Mouse (Mus musculus): ENCODE data around the gene Pou2f2. TPM values are rescaled to one million over a fixed set of nuclear protein-coding genes. Genes with fewer than 3 reads are reported as not detected.
A peak's percentile ranks its signal among the peaks of the same experiment; 100 is the strongest.

Pou2f2 gene
- total RNA-seq, 2 experiments from 2014 or later = 1.6 to 4.2 TPM

GRCm38 (mm10) chr7:25112178-25112955 lies 67.2 kb downstream of the Pou2f2 start:
- ATAC-seq (replicated peaks; ENCODE audit: low FRiP score, poor library complexity, severe bottlenecking) = no peak

DNA sequence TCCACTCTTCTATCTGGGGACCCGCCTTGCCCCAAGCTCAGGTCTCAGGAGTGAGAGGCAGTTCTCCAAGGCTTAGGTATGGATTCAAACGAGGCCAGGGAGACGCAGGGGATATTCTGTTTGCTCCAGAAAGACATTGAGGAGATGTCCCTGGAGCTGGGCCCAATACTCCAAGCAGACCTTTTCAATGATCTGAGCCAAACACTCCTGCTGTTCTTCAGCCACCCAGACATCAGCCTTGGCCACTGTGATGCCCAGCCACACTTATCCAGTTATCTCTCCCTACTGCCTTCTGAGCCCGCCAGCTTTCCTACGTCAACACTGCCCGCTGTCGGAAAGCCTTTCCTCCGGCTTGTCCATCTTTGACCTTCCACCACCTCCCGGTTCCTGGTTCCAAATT lies 69.2 kb downstream of the Pou2f2 start:
- no peak for ATAC-seq (replicated peaks; ENCODE audit: low FRiP score, poor library complexity, severe bottlenecking)

- no peak for ATAC-seq (replicated peaks; ENCODE audit: low FRiP score, poor library complexity, severe bottlenecking)
Observed at GRCm38 (mm10) chr7:25109355-25109754, 70.2 kb downstream of the Pou2f2 start.

DNA sequence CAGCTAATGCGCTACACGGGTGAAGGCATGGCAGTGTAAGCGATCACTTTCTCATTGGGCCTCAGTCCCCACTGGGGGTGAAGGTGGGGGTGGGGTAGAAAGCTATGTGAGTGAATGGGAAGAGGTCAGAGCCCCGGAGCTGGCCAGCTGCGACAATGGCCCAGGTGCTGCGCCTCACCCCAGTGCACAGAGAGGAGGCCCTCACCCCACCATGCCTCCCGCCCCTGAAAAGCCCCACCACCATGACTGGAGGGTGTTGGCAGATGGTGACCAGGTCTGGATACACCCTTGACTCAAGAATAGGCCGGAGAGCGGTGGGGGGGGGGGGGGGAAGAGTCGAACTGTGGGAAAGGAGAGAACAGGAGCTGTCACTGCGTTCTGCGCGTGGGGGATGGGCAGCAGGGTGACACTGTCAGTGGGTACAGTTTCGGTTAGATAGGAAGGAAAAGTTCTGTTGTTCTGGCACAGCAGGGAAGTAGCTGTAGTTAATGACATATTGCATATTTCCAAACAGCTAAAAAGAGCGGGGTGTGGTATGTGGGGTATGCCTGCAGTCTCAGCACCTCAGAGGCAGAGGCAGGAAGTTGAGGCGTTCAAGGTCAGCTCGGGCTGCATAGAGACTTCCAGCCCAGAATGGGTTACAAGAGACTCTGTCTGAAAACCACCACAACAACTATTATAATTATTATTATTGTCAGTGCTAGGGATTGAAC lies 72.6 kb downstream of the Pou2f2 start:
- ATAC-seq (replicated peaks; ENCODE audit: low FRiP score, poor library complexity, severe bottlenecking) = no peak

GRCm38 (mm10) chr7:25105411-25106160 lies 73.9 kb downstream of the Pou2f2 start:
- ATAC-seq (replicated peaks; ENCODE audit: low FRiP score, poor library complexity, severe bottlenecking) = peak; percentile 60; the same call in 1 of the 2 replicates

DNA sequence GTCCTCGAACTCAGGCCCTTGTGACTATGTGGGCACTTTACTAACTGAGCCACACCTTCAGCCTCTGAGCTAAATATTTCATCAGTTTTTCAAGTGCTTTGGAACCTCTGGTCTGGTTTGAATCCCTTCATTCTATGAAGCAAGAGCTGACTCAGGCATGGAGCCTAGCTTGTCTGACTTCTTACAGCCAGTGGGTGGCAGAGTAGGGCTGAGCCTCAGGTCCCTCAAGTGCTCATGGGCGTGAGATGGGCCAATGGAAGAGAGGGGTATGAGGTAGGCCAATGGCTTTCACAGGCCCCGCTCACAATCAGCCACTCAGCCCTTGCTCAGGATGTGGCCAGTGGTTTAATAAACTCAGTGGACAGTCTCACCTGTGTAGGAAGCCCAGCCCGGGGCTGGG lies 79.9 kb downstream of the Pou2f2 start:
- ATAC-seq (replicated peaks; ENCODE audit: low FRiP score, poor library complexity, severe bottlenecking) = no peak

DNA sequence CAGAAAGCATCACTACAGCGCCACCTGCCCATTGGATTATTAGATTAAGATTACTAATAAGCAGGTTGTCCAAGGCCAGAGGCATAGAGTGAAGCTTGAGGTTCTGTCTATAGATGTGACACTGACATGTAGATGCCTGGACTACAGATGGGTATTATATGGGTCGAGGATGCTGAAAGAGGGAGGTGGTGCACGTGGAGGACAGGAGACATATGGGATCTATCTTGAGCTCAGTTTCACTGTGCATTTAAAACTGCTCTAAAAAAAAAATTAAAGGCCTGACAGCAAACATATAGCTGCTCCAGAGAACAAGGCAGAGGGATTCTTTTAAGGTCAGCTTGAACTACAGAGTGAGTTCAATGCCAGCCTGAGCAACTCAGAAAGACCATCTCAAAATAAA lies 81.4 kb downstream of the Pou2f2 start:
- ATAC-seq (replicated peaks; ENCODE audit: low FRiP score, poor library complexity, severe bottlenecking) = no peak

DNA sequence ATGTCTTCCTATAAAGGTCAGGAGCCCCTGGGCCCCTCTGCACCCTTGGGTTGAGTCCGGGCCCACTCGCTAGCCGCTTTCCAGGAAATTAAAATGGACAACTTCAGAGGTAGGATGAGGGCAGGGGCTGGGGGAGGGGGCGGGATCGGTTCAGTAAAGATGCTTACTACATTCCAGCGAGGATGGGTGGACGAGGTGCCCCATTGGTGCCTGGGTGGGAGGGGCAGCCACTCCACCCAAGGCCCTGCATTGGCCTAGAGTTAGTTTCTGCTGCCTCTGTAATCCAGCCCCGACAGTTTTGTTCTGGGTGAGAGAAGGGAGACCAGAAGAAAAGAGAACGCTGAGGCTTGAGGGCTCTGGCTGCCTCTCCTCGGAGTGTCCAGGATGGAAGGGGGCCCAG lies 89.7 kb downstream of the Pou2f2 start:
- no peak for ATAC-seq (replicated peaks; ENCODE audit: low FRiP score, poor library complexity, severe bottlenecking)

DNA sequence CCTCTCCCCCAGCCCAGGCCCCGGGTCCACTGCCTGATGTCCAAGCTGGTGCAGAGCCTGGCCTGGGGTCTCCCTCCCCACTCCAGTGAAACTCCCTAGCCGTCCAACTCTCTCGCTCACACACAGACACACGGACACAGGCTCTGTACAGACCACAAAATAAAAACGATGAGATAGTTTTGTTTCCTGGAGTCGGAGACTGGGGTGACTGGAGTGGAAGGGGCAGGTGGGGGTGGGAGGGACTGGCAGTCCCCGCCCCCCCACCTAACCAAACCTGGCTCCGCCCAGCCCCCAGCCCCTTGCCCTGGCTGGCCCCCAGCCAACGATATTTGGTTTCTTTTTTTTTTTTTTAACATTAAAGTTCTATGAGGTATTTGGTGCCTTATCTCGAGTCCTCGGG lies 90.6 kb downstream of the Pou2f2 start:
- ATAC-seq (replicated peaks; ENCODE audit: low FRiP score, poor library complexity, severe bottlenecking) = no peak

DNA sequence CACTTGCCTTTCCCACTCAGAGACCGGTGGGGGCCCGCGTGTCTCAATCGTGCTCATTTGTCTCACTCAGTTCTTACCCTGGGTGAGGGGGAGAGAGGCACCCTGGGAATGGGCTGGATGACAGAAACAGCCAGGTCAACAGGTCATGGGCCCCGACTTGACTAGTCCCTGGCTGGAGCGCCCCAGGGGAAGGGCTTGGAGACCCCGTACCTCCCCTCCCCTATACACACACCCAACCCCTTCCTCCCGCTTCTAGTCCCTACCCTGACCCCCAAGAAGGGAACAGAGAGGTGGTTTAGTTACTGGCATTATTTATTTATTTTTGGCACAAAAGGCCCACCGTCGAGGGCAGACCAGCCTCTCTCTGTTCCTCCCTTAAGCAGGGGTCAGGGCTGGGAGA lies 91.0 kb downstream of the Pou2f2 start:
- ATAC-seq (replicated peaks; ENCODE audit: low FRiP score, poor library complexity, severe bottlenecking) = no peak

DNA sequence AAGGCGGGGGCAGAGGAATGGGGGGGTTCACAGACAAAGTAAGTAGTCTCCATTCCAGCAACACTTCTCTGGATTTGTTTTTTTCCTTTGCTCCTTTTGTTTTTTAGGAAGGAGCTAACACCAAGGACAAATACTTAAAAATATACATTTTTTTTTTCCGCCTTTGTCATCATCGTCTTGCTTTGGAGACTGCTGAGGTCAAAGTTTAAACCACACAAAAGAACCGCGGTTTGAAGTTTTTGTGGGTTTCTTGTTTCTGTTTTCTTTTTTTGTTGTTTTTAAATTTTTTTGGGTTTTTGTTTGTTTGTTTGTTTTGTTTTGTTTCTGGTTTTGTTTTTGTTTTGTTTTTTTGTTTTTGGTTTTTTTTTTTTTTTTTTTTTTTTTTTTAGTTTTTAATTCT lies 91.6 kb downstream of the Pou2f2 start:
- no peak for ATAC-seq (replicated peaks; ENCODE audit: low FRiP score, poor library complexity, severe bottlenecking)

- no peak for ATAC-seq (replicated peaks; ENCODE audit: low FRiP score, poor library complexity, severe bottlenecking)
Observed at GRCm38 (mm10) chr7:25087256-25087912, 92.1 kb downstream of the Pou2f2 start.

DNA sequence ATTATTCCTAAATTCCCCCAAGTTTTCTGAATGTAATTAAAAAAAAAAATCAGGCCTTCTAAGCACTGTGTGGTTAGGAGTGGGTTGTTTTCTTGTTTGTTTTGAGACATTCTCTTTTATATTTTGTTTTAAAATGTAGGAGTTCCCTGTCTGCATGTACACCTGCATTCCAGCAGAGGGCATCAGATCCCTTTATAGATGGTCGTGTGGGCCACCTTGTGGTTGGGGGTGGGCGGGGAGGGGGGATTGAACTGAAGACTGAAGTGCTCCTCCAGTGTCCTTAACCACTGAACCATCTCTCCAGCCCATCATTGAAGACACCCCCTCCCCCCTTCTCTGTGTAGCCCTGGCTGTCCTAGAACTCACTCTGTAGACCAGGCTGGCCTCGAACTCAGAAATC lies 92.9 kb downstream of the Pou2f2 start:
- ATAC-seq (replicated peaks; ENCODE audit: low FRiP score, poor library complexity, severe bottlenecking) = no peak

GRCm38 (mm10) chr7:25084621-25085020 lies 94.9 kb downstream of the Pou2f2 start:
- no peak for ATAC-seq (replicated peaks; ENCODE audit: low FRiP score, poor library complexity, severe bottlenecking)

- no peak for ATAC-seq (replicated peaks; ENCODE audit: low FRiP score, poor library complexity, severe bottlenecking)
Observed at GRCm38 (mm10) chr7:25082510-25082909, 97.0 kb downstream of the Pou2f2 start.

GRCm38 (mm10) chr7:25080431-25080830 lies 99.1 kb downstream of the Pou2f2 start:
- ATAC-seq (replicated peaks; ENCODE audit: low FRiP score, poor library complexity, severe bottlenecking) = no peak

DNA sequence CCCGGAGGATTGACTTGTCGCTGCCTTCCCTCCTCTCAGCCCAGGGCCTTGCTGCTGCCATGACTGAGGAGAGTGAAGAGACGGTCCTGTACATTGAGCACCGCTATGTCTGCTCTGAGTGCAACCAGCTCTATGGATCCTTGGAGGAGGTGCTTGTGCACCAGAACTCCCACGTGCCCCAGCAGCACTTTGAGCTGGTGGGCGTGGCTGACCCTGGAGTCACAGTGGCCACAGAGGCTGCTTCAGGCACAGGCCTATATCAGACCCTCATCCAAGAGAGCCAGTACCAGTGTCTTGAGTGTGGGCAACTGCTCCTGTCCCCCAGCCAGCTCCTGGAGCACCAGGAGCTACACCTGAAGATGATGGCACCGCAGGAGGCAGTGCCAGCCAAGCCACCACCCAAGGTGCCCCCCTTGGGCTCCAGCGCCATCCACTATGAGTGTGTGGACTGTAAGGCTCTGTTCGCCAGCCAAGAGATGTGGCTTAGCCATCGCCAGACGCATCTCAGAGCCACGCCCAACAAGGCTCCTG lies 100.0 kb downstream of the Pou2f2 start:
- ATAC-seq (replicated peaks; ENCODE audit: low FRiP score, poor library complexity, severe bottlenecking) = no peak

DNA sequence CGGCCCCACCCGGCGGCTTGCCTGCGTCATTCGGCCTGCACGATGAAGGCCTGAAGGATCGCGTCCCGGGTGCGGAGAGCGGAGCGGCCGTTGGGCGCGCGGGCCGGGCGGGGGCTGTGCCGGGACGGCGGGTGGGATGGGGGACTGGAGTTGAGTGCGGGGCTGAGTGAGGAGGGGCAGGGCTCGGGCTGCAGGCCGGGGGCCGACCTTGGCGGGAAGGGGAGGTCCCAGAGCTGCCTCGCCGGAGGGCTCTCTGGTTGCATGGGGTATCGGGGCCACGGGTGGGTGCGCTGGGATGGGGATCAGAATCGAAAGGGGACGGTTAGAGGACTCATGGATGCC lies 102.1 kb downstream of the Pou2f2 start:
- no peak for ATAC-seq (replicated peaks; ENCODE audit: low FRiP score, poor library complexity, severe bottlenecking)

- peak; percentile 94 for ATAC-seq (replicated peaks; ENCODE audit: low FRiP score, poor library complexity, severe bottlenecking)
Observed at GRCm38 (mm10) chr7:25076663-25077413, 102.7 kb downstream of the Pou2f2 start.
